Mouse (Mus musculus): Measurements from ENCODE around the gene Batf2. TPM values are rescaled to one million over a fixed set of nuclear protein-coding genes. Genes with fewer than 3 reads are reported as not detected.
"Not testable (repeated sequence)": the region's sequence is repeated elsewhere in the genome, so short reads cannot be mapped to it uniquely, and the experiment has no call there.

Gene Batf2
- polyA plus RNA-seq, 1 experiment = 8.0 TPM

GRCm38 (mm10) chr19:6121761-6122160 is 19.0 kb upstream of the Batf2 start:
- 93% methylated on average over 19 of the region's 19 CpGs for WGBS
- Histone ChIP-seq H3K36me3 (ENCODE audit: control insufficient read depth, insufficient read depth, low read length) (peaks cover 7% of the 10 kb centered on the region), H3K4me3 (ENCODE audit: extremely low read depth, insufficient read depth, insufficient read length) (no peak overlapping the region), H3K27ac (ENCODE audit: insufficient read depth, low read length) (no peak overlapping the region), H3K27me3 (ENCODE audit: control insufficient read depth, insufficient read depth, low read length) (no peaks in the 10 kb centered on the region), H3K4me1 (ENCODE audit: control insufficient read depth, insufficient read depth, insufficient read length) (no peaks in the 10 kb centered on the region; the same call in 1 of the 2 replicates)
- no peak for TF ChIP-seq CTCF (IDR thresholded peaks at IDR 0.05; ENCODE audit: extremely low read depth, insufficient read depth, insufficient read length, insufficient replicate concordance)
- TF ChIP-seq POLR2A (IDR thresholded peaks at IDR 0.05; ENCODE audit: low read depth, low read length) = no peak
- DNase-seq (ENCODE audit: low read depth in 1 of 2, low spot score in 2 of 2) = no peak

GRCm38 (mm10) chr19:6123330-6123729 is 17.5 kb upstream of the Batf2 start:
- H3K27ac ChIP-seq (ENCODE audit: insufficient read depth, low read length) = no peak overlapping the region
- H3K36me3 ChIP-seq (ENCODE audit: control insufficient read depth, insufficient read depth, low read length) = peaks cover 7% of the 10 kb centered on the region
- H3K4me1 ChIP-seq (ENCODE audit: control insufficient read depth, insufficient read depth, insufficient read length) = no peaks in the 10 kb centered on the region
- TF ChIP-seq POLR2A (IDR thresholded peaks at IDR 0.05; ENCODE audit: low read depth, low read length) (no peak), CTCF (IDR thresholded peaks at IDR 0.05; ENCODE audit: extremely low read depth, insufficient read depth, insufficient read length, insufficient replicate concordance) (no peak)
- H3K27me3 ChIP-seq (ENCODE audit: control insufficient read depth, insufficient read depth, low read length) = no peaks in the 10 kb centered on the region
- H3K4me3 ChIP-seq (ENCODE audit: extremely low read depth, insufficient read depth, insufficient read length) = no peak overlapping the region
- 92% methylated on average over 8 of the region's 8 CpGs for WGBS
- no peak for DNase-seq (ENCODE audit: low read depth in 1 of 2, low spot score in 2 of 2)

- DNase-seq (ENCODE audit: low read depth in 1 of 2, low spot score in 2 of 2) = no peak
- TF ChIP-seq POLR2A (IDR thresholded peaks at IDR 0.05; ENCODE audit: low read depth, low read length) = no peak
- Histone ChIP-seq H3K4me1 (ENCODE audit: control insufficient read depth, insufficient read depth, insufficient read length) (no peaks in the 10 kb centered on the region), H3K27me3 (ENCODE audit: control insufficient read depth, insufficient read depth, low read length) (no peaks in the 10 kb centered on the region), H3K27ac (ENCODE audit: insufficient read depth, low read length) (no peak overlapping the region), H3K36me3 (ENCODE audit: control insufficient read depth, insufficient read depth, low read length) (peaks cover 7% of the 10 kb centered on the region), H3K4me3 (ENCODE audit: extremely low read depth, insufficient read depth, insufficient read length) (no peak overlapping the region)
- WGBS = 76% methylated on average over 2 of the region's 2 CpGs
Observed at GRCm38 (mm10) chr19:6124898-6125297, 15.9 kb upstream of the Batf2 start.

GRCm38 (mm10) chr19:6126289-6126688 is 14.5 kb upstream of the Batf2 start:
- peaks cover 5% of the 10 kb centered on the region; the same call in 1 of the 2 replicates for H3K36me3 ChIP-seq (ENCODE audit: control insufficient read depth, insufficient read depth, low read length)
- 30% methylated on average over 4 of the region's 4 CpGs for WGBS
- H3K27ac ChIP-seq (ENCODE audit: insufficient read depth, low read length) = no peak overlapping the region
- TF ChIP-seq POLR2A (IDR thresholded peaks at IDR 0.05; ENCODE audit: low read depth, low read length) (no peak), CTCF (IDR thresholded peaks at IDR 0.05; ENCODE audit: extremely low read depth, insufficient read depth, insufficient read length, insufficient replicate concordance) (peak; percentile 55; the same call in 1 of the 2 replicates)
- H3K4me1 ChIP-seq (ENCODE audit: control insufficient read depth, insufficient read depth, insufficient read length) = no peaks in the 10 kb centered on the region
- no peaks in the 10 kb centered on the region for H3K27me3 ChIP-seq (ENCODE audit: control insufficient read depth, insufficient read depth, low read length)
- peak; percentile 31 to 50 for DNase-seq (ENCODE audit: low read depth in 1 of 2, low spot score in 2 of 2)
- H3K4me3 ChIP-seq (ENCODE audit: extremely low read depth, insufficient read depth, insufficient read length) = no peak overlapping the region

- H3K27ac ChIP-seq (ENCODE audit: insufficient read depth, low read length) = peak overlapping the region; percentile 94
Observed at GRCm38 (mm10) chr19:6126789-6127580, 13.8 kb upstream of the Batf2 start.

GRCm38 (mm10) chr19:6127760-6128341 is 12.9 kb upstream of the Batf2 start, which contains the start of gene Snx15:
Gene Snx15, minus strand, starts transcription at chr19:6128304.
- Histone ChIP-seq H3K36me3 (ENCODE audit: control insufficient read depth, insufficient read depth, low read length) (no peaks in the 10 kb centered on the region), H3K4me3 (ENCODE audit: extremely low read depth, insufficient read depth, insufficient read length) (peak within 1 kb of the TSS; percentile 67), H3K27ac (ENCODE audit: insufficient read depth, low read length) (peak within 1 kb of the TSS; percentile 94), H3K27me3 (ENCODE audit: control insufficient read depth, insufficient read depth, low read length) (no peaks in the 10 kb centered on the region), H3K4me1 (ENCODE audit: control insufficient read depth, insufficient read depth, insufficient read length) (no peaks in the 10 kb centered on the region)
- peak; percentile 28; the same call in 1 of the 2 replicates for TF ChIP-seq POLR2A (IDR thresholded peaks at IDR 0.05; ENCODE audit: low read depth, low read length)
- no peak for TF ChIP-seq CTCF (IDR thresholded peaks at IDR 0.05; ENCODE audit: extremely low read depth, insufficient read depth, insufficient read length, insufficient replicate concordance)
- peak; percentile 93 to 96 for DNase-seq (ENCODE audit: low read depth in 1 of 2, low spot score in 2 of 2)
- WGBS = under 1% methylated on average over 32 of the region's 32 CpGs

More at GRCm38 (mm10) chr19:6126789-6127580, 13.8 kb upstream of the Batf2 start:
- Histone ChIP-seq H3K4me3 (ENCODE audit: extremely low read depth, insufficient read depth, insufficient read length) (peak overlapping the region; percentile 39; the same call in 1 of the 2 replicates), H3K27me3 (ENCODE audit: control insufficient read depth, insufficient read depth, low read length) (no peaks in the 10 kb centered on the region), H3K36me3 (ENCODE audit: control insufficient read depth, insufficient read depth, low read length) (no peaks in the 10 kb centered on the region), H3K4me1 (ENCODE audit: control insufficient read depth, insufficient read depth, insufficient read length) (no peaks in the 10 kb centered on the region)
- 63% methylated on average over 10 of the region's 10 CpGs for WGBS
- TF ChIP-seq CTCF (IDR thresholded peaks at IDR 0.05; ENCODE audit: extremely low read depth, insufficient read depth, insufficient read length, insufficient replicate concordance) = no peak
- TF ChIP-seq POLR2A (IDR thresholded peaks at IDR 0.05; ENCODE audit: low read depth, low read length) = no peak
- DNase-seq (ENCODE audit: low read depth in 1 of 2, low spot score in 2 of 2) = no peak

- H3K4me3 ChIP-seq (ENCODE audit: extremely low read depth, insufficient read depth, insufficient read length); H3K4me1 ChIP-seq (ENCODE audit: control insufficient read depth, insufficient read depth, insufficient read length); H3K27ac ChIP-seq (ENCODE audit: insufficient read depth, low read length); H3K36me3 ChIP-seq (ENCODE audit: control insufficient read depth, insufficient read depth, low read length); H3K27me3 ChIP-seq (ENCODE audit: control insufficient read depth, insufficient read depth, low read length); DNase-seq (ENCODE audit: low read depth in 1 of 2, low spot score in 2 of 2): not testable (repeated sequence)
- WGBS = 81% methylated on average over 7 of the region's 7 CpGs
Observed at GRCm38 (mm10) chr19:6130414-6131128, 10.2 kb upstream of the Batf2 start.

Data from spleen, adult 2 months (tissue).